9 mouse cellular contexts compared by ENCODE assay signal in the genomic region with DNA sequence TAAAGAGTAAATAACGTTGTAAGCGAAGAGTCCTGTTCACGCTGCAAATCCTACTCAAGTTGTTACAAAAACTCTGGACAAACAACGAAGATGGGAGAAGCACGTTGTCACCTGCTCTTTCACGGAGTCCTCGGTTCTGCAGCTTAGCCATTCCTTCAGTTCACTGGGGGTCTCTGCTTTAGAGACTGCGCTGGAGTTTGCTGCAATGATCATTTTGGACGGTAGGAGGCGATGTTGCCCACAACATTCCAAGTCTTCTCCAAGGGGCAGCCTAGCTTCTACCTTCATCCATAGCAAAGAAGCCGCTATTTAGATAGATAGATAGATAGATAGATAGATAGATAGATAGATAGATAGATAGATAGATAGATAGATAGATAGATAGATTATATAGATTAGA. TPM values are rescaled to one million over a fixed set of nuclear protein-coding genes. Genes with fewer than 3 reads are reported as not detected.
DNase-seq lines count a peak whose midpoint lies in the region; ATAC-seq and TF ChIP-seq lines count a peak whose summit lies in the region.
"Had no signal": no experiment of that assay in that cellular context is flagged by ENCODE, and none has a peak within 500 bp of the region (broad histone marks: within the 10 kb centered on the region; RNA-seq: fewer than 3 reads in every experiment).

No protein-coding gene starts in this region.

- H3K4me1 ChIP-seq in heart, postnatal 0 days (ENCODE audit: control insufficient read depth, insufficient read depth): no peaks in the 10 kb centered on the region
- no peaks in the 10 kb centered on the region for H3K4me1 ChIP-seq in small intestine, adult 2 months (ENCODE audit: control insufficient read depth, insufficient read depth, insufficient read length, low read length)

- H3K9me3 ChIP-seq in heart, postnatal 0 days (replicated peaks; ENCODE audit: control insufficient read depth, low read length): no peaks in the 10 kb centered on the region

- TF ChIP-seq EP300 in heart, postnatal 0 days (IDR thresholded peaks at IDR 0.05; ENCODE audit: low read depth): no peak

- intact Hi-C loops in heart, postnatal 25 days (cut with DNase I): loop anchor here (5.0 kb wide), 2 partner anchors 232 to 253 kb away; no protein-coding TSS in a partner anchor

- H3K36me3 ChIP-seq in heart, postnatal 0 days (replicated peaks; ENCODE audit: control insufficient read depth, insufficient read depth, low read length): no peaks in the 10 kb centered on the region
- no peaks in the 10 kb centered on the region for H3K36me3 ChIP-seq in small intestine, adult 2 months (ENCODE audit: control insufficient read depth, insufficient read depth, low read length)

- H3K9ac ChIP-seq in heart, postnatal 0 days (replicated peaks; ENCODE audit: low read depth, low read length): no peak overlapping the region

- TF ChIP-seq POLR2A in small intestine, adult 2 months (IDR thresholded peaks at IDR 0.05; ENCODE audit: low read depth, low read length): no peak

- ATAC-seq in heart, postnatal 0 days (ENCODE audit: insufficient read depth, low read depth): no peak

- peak; percentile 75 for TF ChIP-seq CTCF in heart, postnatal 0 days (IDR thresholded peaks at IDR 0.05; ENCODE audit: low read depth)
- TF ChIP-seq CTCF in small intestine, adult 2 months (IDR thresholded peaks at IDR 0.05; ENCODE audit: extremely low read depth, insufficient read length, insufficient replicate concordance, low read depth, low read length): peak; percentile 53; the same call in 1 of the 2 replicates

- H3K27ac ChIP-seq in heart, postnatal 0 days (ENCODE audit: low read depth): no peak overlapping the region
- no peak overlapping the region for H3K27ac ChIP-seq in small intestine, adult 2 months (ENCODE audit: insufficient read depth, low read depth, low read length)

- H3K4me3 ChIP-seq in heart, postnatal 0 days (ENCODE audit: low read depth, low read length): peak overlapping the region; percentile 12; the same call in 1 of the 2 replicates
- no peak overlapping the region for H3K4me3 ChIP-seq in small intestine, adult 2 months (ENCODE audit: low read depth, low read length)

- peak overlapping the region; percentile 35 for H3K4me2 ChIP-seq in heart, postnatal 0 days (ENCODE audit: low read depth, low read length)

- peak; percentile 78 for DNase-seq in heart, adult 11 months
- no peak for DNase-seq in heart, postnatal 25 days (ENCODE audit: low spot score)
- DNase-seq in ZHBTc4 (ENCODE audit: low read depth, low spot score): peak; percentile 87
- DNase-seq in embryo, embryonic 9.5 days (ENCODE audit: extremely low spot score): peak; percentile 84
- peak; percentile 56 for DNase-seq in heart, postnatal 0 days (ENCODE audit: low spot score)
- DNase-seq in layer of hippocampus, adult 9-10 months (ENCODE audit: low spot score): peak; percentile 61
- peak; percentile 45 to 73 for DNase-seq in lung, postnatal 4 days

- H3K27me3 ChIP-seq in heart, postnatal 0 days (ENCODE audit: control insufficient read depth, insufficient read depth, low read length): no peaks in the 10 kb centered on the region
- no peaks in the 10 kb centered on the region for H3K27me3 ChIP-seq in small intestine, adult 2 months (ENCODE audit: control insufficient read depth, insufficient read depth, low read length)

- WGBS in heart, postnatal 0 days: 8% methylated on average over 11 of the region's 11 CpGs
- 14% methylated on average over 11 of the region's 11 CpGs for WGBS in small intestine, adult 2 months

RNA-seq across cellular contexts. Expression of gene Prss54, which starts 23.7 kb away (rescaled TPM):
- not detected for total RNA-seq in heart, postnatal 25 days (2021)
- total RNA-seq in heart, postnatal 0 days (2014; rRNA removed; ENCODE audit: low replicate concordance): not detected in 2 replicates
- polyA plus RNA-seq in heart, postnatal 0 days (2015; fragmentation: Nextera tagmentation; extraction: Ambion mirVana): not detected in 2 replicates
- not detected in 2 replicates for polyA plus RNA-seq in small intestine, adult 2 months (2012; rRNA removed)
- total RNA-seq: neutrophil, adult 5-6 weeks had no signal

RNA-seq across cellular contexts. Expression of gene Gins3, which starts 33.4 kb away (rescaled TPM):
- total RNA-seq in heart, postnatal 25 days (2021): 1 to 10 TPM in 1 of 2 experiments, under 1 TPM in 1; 0.88 to 1.3 TPM
- 3.9 and 4.1 TPM in 2 replicates for total RNA-seq in heart, postnatal 0 days (2014; rRNA removed; ENCODE audit: low replicate concordance)
- polyA plus RNA-seq in heart, postnatal 0 days (2015; fragmentation: Nextera tagmentation; extraction: Ambion mirVana): 4.4 and 5.2 TPM in 2 replicates
- polyA plus RNA-seq in small intestine, adult 2 months (2012; rRNA removed): 0.34 and 0.61 TPM in 2 replicates
